Mouse (Mus musculus) myocyte (in vitro differentiated cells): Measurements from ENCODE around the gene Lbhd1. TPM values are rescaled to one million over a fixed set of nuclear protein-coding genes. Genes with fewer than 3 reads are reported as not detected.

Experiments
- H3K27me3 ChIP-seq: one replicate; pipeline ENCODE4 v1.6.1; 2011; ENCODE audit not compliant: control insufficient read depth, insufficient read depth, insufficient read length
- H3K36me3 ChIP-seq: one replicate; pipeline ENCODE4 v1.6.1; 2011; ENCODE audit not compliant: control insufficient read depth, insufficient read depth
- H3K4me2 ChIP-seq: one replicate; pipeline ENCODE4 v1.6.1; 2011; ENCODE audit warnings: low read depth, control low read depth
- H3K4me3 ChIP-seq: one replicate; pipeline ENCODE4 v1.5.1; 2011; ENCODE audit warnings: mild to moderate bottlenecking, control low read depth, moderate library complexity
- H3K79me2 ChIP-seq: one replicate; pipeline ENCODE4 v1.6.1; 2011; ENCODE audit not compliant: control insufficient read depth, insufficient read depth
- H3ac ChIP-seq: one replicate; pipeline ENCODE4 v1.6.1; 2011; ENCODE audit not compliant: control insufficient read depth, insufficient read length
- E2F4 ChIP-seq: IDR thresholded peaks from one replicate; pipeline ENCODE4 v1.6.1; 2011; ENCODE audit warnings: mild to moderate bottlenecking, control low read depth, moderate library complexity; ENCODE audit not compliant: insufficient read depth
- MAX ChIP-seq: IDR thresholded peaks from one replicate; pipeline ENCODE4 v1.6.1; 2011; ENCODE audit warnings: low read depth, mild to moderate bottlenecking, control low read depth
- MYOG ChIP-seq, 3 experiments: IDR thresholded peaks; one replicate each; pipeline ENCODE4 v1.6.1; 2011; ENCODE audit warnings: control low read depth in 2 of 3, low read depth in 2 of 3, mild to moderate bottlenecking in 2 of 3; ENCODE audit not compliant: insufficient read length in 2 of 3, control insufficient read depth in 1 of 3, insufficient read depth in 1 of 3
- POLR2A ChIP-seq: IDR thresholded peaks from one replicate; pipeline ENCODE4 v1.6.1; 2011; ENCODE audit warnings: low read depth, mild to moderate bottlenecking, control low read depth, moderate library complexity; ENCODE audit not compliant: insufficient read length
- POLR2AphosphoS2 ChIP-seq: IDR thresholded peaks from one replicate; pipeline ENCODE4 v1.6.1; 2011; ENCODE audit warnings: low read depth, control low read depth; ENCODE audit not compliant: insufficient read length
- REST ChIP-seq: IDR thresholded peaks from one replicate; pipeline ENCODE4 v1.6.1; 2011; ENCODE audit warnings: mild to moderate bottlenecking, control low read depth, moderate library complexity; ENCODE audit not compliant: insufficient read depth, insufficient read length
- SRF ChIP-seq: IDR thresholded peaks from one replicate; pipeline ENCODE4 v1.6.1; 2011; ENCODE audit warnings: low read depth; ENCODE audit not compliant: control insufficient read depth, insufficient read length
- TCF3 ChIP-seq: IDR thresholded peaks from one replicate; pipeline ENCODE4 v1.6.1; 2011; ENCODE audit warnings: low read depth, control low read depth; ENCODE audit not compliant: insufficient read length
- polyA plus RNA-seq: library from polyadenylated mRNA; unstranded; fragments of >200 nt; fragmentation: generic; extraction: Trizol; gene quantifications from one replicate; pipeline ENCODE4 v1.2.1, GENCODE M21; 2012; ENCODE audit warnings: missing spikeins

Gene Lbhd1
- polyA plus RNA-seq, 1 experiment = 3.3 TPM

DNA sequence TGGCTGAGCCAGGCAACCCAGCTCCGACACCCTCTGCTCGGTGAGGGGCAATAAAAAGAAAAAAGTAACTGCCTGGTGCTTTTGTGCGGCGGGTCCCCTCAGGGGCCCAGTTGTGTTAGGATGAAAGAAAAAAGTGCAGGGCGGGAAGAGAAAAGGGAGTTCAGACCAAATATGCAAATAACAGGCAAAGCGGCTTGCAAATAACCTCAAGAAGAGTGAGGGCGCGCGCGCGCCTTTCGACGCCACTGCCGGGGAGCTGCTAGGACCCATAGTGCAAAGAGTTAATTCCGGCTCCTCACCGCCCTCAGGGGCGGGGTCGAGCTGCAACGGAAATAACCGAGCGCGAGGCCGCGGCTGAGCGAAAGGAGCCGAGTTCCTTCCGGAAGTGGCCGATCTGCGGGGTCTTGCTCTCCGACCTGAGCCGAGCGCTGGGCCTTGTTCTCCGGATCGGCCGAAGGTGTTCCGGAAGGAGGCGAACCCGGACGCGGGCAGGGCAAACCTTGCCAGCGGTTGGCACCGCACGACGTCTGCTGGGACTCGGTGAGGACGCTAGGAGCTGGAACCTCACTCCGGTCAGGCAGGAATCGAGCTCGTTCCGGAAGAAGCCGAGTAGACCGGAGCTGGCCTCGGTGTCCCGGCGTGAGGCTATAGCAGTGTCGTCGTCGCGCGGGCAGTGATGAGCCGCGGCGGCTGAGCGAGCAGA, 58.1 kb downstream of the Lbhd1 start, which contains the start of gene Mta2:
Gene Mta2, plus strand, starts transcription at position 361 of the 703 bp plus-strand sequence.
- Histone ChIP-seq H3ac (peak within 1 kb of the TSS; percentile 97), H3K27me3 (no peaks in the 10 kb centered on the region), H3K4me3 (peak within 1 kb of the TSS; percentile 94), H3K36me3 (peaks cover 17% of the 10 kb centered on the region), H3K79me2 (peaks cover 28% of the 10 kb centered on the region), H3K4me2 (peak within 1 kb of the TSS; percentile 97)
- TF ChIP-seq MYOG (IDR thresholded peaks at IDR 0.05; ENCODE audit: control insufficient read depth in 1 of 3, insufficient read depth in 1 of 3, insufficient read length in 2 of 3, low read depth in 2 of 3) (no peak), MAX (no peak), E2F4 (peak; percentile 16), POLR2A (peak; percentile 80), POLR2AphosphoS2 (peak; percentile 84), REST (no peak), SRF (peak; percentile 18), TCF3 (no peak)

Other genes starting within 250 kb of the Lbhd1 start
- gene Chrm1, start 219.9 kb upstream of the Lbhd1 start, polyA plus RNA-seq = not detected
- 806 TPM for gene Slc3a2, start 160.4 kb upstream of the Lbhd1 start, polyA plus RNA-seq
- 109 TPM for gene Wdr74, start 147.9 kb upstream of the Lbhd1 start, polyA plus RNA-seq
- 0.94 TPM for gene 1700092M07Rik, start 143.0 kb upstream of the Lbhd1 start, polyA plus RNA-seq
- gene Stx5a, start 142.3 kb upstream of the Lbhd1 start, polyA plus RNA-seq = 49.5 TPM
- 64.3 TPM for gene Nxf1, start 126.7 kb upstream of the Lbhd1 start, polyA plus RNA-seq
- gene Tmem223, start 112.7 kb upstream of the Lbhd1 start, polyA plus RNA-seq = 59.4 TPM
- gene Tmem179b, start 109.3 kb upstream of the Lbhd1 start, polyA plus RNA-seq = 31.6 TPM
- 19.6 TPM for gene Taf6l, start 97.3 kb upstream of the Lbhd1 start, polyA plus RNA-seq
- gene Polr2g, start 85.2 kb upstream of the Lbhd1 start, polyA plus RNA-seq = 152 TPM
- 2.4 TPM for gene Zbtb3, start 81.2 kb upstream of the Lbhd1 start, polyA plus RNA-seq
- 18.7 TPM for gene Ttc9c, start 64.4 kb upstream of the Lbhd1 start, polyA plus RNA-seq
- 42.1 TPM for gene Hnrnpul2, start 63.7 kb upstream of the Lbhd1 start, polyA plus RNA-seq
- 1.00 TPM for gene AC129217.1, start 54.0 kb upstream of the Lbhd1 start, polyA plus RNA-seq
- gene Bscl2, start 46.3 kb upstream of the Lbhd1 start, polyA plus RNA-seq = 5.7 TPM
- gene Gng3, start 44.5 kb upstream of the Lbhd1 start, polyA plus RNA-seq = 0.25 TPM
- 0.25 TPM for gene Lrrn4cl, start 33.0 kb upstream of the Lbhd1 start, polyA plus RNA-seq
- 236 TPM for gene Ubxn1, start 12.2 kb upstream of the Lbhd1 start, polyA plus RNA-seq
- gene Uqcc3, start 2.8 kb upstream of the Lbhd1 start, polyA plus RNA-seq = 37.0 TPM
- gene Gm49403, start 198 bp downstream of the Lbhd1 start, polyA plus RNA-seq = not detected
- 73.1 TPM for gene 1810009A15Rik, start 5.1 kb downstream of the Lbhd1 start, polyA plus RNA-seq
- 0.44 TPM for gene Gm49416, start 5.2 kb downstream of the Lbhd1 start, polyA plus RNA-seq
- gene Ints5, start 9.3 kb downstream of the Lbhd1 start, polyA plus RNA-seq = 23.2 TPM
- 109 TPM for gene Ganab, start 14.3 kb downstream of the Lbhd1 start, polyA plus RNA-seq
- 66.3 TPM for gene B3gat3, start 36.6 kb downstream of the Lbhd1 start, polyA plus RNA-seq
- 6.0 TPM for gene Rom1, start 45.6 kb downstream of the Lbhd1 start, polyA plus RNA-seq
- gene Eml3, start 45.8 kb downstream of the Lbhd1 start, polyA plus RNA-seq = 14.7 TPM
- 81.5 TPM for gene Mta2, start 58.1 kb downstream of the Lbhd1 start, polyA plus RNA-seq
- 24.9 TPM for gene Tut1, start 70.1 kb downstream of the Lbhd1 start, polyA plus RNA-seq
- 896 TPM for gene Eef1g, start 83.3 kb downstream of the Lbhd1 start, polyA plus RNA-seq
- gene Ahnak, start 105.6 kb downstream of the Lbhd1 start, polyA plus RNA-seq = 93.3 TPM
- gene Scgb1a1, start 204.2 kb downstream of the Lbhd1 start, polyA plus RNA-seq = not detected